Mouse (Mus musculus): ENCODE data around the gene Hpse. TPM values are rescaled to one million over a fixed set of nuclear protein-coding genes. Genes with fewer than 3 reads are reported as not detected.

Hpse gene
- polyA plus RNA-seq, 1 experiment from 2014 or later, result 1.5 TPM

GRCm38 (mm10) chr5:100728757-100729156 lies 9.2 kb upstream of the Hpse start:
- no peak overlapping the region for H3K27ac ChIP-seq (ENCODE audit: poor library complexity, severe bottlenecking)
- H3K36me3 ChIP-seq, result no peaks in the 10 kb centered on the region
- H3K4me2 ChIP-seq, result no peak overlapping the region
- ATAC-seq (ENCODE audit: insufficient number of reproducible peaks, low FRiP score), result no peak
- no peak overlapping the region for H3K4me3 ChIP-seq
- WGBS, result 81% methylated on average over 13 of the region's 13 CpGs
- no peak overlapping the region for H3K9ac ChIP-seq
- H3K4me1 ChIP-seq (replicated peaks), result no peaks in the 10 kb centered on the region
- H3K27me3 ChIP-seq (replicated peaks), result no peaks in the 10 kb centered on the region
- H3K9me3 ChIP-seq (replicated peaks), result 0 out of 2 replicates have a peak, but pooled peaks cover 4% of the 10 kb centered on the region

GRCm38 (mm10) chr5:100726001-100726400 lies 6.5 kb upstream of the Hpse start:
- H3K27ac ChIP-seq (ENCODE audit: poor library complexity, severe bottlenecking), result no peak overlapping the region
- WGBS, result 69% methylated on average over 4 of the region's 4 CpGs
- ATAC-seq (ENCODE audit: insufficient number of reproducible peaks, low FRiP score), result no peak
- no peak overlapping the region for H3K4me3 ChIP-seq
- H3K4me2 ChIP-seq, result no peak overlapping the region
- H3K36me3 ChIP-seq, result no peaks in the 10 kb centered on the region
- no peaks in the 10 kb centered on the region; the same call in 1 of the 2 replicates for H3K27me3 ChIP-seq (replicated peaks)
- H3K4me1 ChIP-seq (replicated peaks), result no peaks in the 10 kb centered on the region
- no peak overlapping the region for H3K9ac ChIP-seq
- 0 out of 2 replicates have a peak, but pooled peaks cover 4% of the 10 kb centered on the region for H3K9me3 ChIP-seq (replicated peaks)

- H3K27ac ChIP-seq (ENCODE audit: poor library complexity, severe bottlenecking), result no peak overlapping the region
- no peaks in the 10 kb centered on the region for H3K9me3 ChIP-seq (replicated peaks)
- ATAC-seq (ENCODE audit: insufficient number of reproducible peaks, low FRiP score), result no peak
- no peak overlapping the region for H3K4me3 ChIP-seq
- H3K4me1 ChIP-seq (replicated peaks), result peaks cover 3% of the 10 kb centered on the region; the same call in 1 of the 2 replicates
- H3K36me3 ChIP-seq, result no peaks in the 10 kb centered on the region
- 92% methylated on average over 15 of the region's 15 CpGs for WGBS
- no peak overlapping the region for H3K4me2 ChIP-seq
- no peak overlapping the region for H3K9ac ChIP-seq
- peaks cover 24% of the 10 kb centered on the region for H3K27me3 ChIP-seq (replicated peaks)
Measured at GRCm38 (mm10) chr5:100716762-100717161, 2.8 kb downstream of the Hpse start.

DNA sequence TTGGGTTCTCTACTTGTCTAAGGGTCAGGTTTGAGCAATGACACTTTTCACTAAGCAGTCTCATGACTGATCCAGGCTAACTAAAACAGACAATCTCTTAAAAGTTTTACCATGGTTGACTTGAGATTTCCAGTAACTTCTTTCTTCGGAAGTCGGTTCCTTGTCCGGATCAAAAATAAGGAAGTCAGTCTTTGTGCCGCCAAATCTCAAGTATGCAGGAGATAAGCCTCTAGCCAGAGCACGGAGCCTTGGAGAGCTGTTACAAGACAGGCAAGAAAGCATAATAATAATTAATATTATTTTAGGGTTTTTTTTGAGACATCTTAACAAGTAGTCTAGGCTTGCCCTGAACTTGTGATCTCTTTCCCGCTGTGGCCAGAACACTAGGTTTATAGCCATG lies 8.3 kb downstream of the Hpse start:
- no peaks in the 10 kb centered on the region for H3K27me3 ChIP-seq (replicated peaks)
- no peak overlapping the region for H3K27ac ChIP-seq (ENCODE audit: poor library complexity, severe bottlenecking)
- no peaks in the 10 kb centered on the region for H3K36me3 ChIP-seq
- no peak for ATAC-seq (ENCODE audit: insufficient number of reproducible peaks, low FRiP score)
- no peak overlapping the region for H3K9ac ChIP-seq
- peaks cover 14% of the 10 kb centered on the region for H3K4me1 ChIP-seq (replicated peaks)
- no peaks in the 10 kb centered on the region for H3K9me3 ChIP-seq (replicated peaks)
- WGBS, result 39% methylated on average over 6 of the region's 6 CpGs
- H3K4me2 ChIP-seq, result no peak overlapping the region
- H3K4me3 ChIP-seq, result no peak overlapping the region

DNA sequence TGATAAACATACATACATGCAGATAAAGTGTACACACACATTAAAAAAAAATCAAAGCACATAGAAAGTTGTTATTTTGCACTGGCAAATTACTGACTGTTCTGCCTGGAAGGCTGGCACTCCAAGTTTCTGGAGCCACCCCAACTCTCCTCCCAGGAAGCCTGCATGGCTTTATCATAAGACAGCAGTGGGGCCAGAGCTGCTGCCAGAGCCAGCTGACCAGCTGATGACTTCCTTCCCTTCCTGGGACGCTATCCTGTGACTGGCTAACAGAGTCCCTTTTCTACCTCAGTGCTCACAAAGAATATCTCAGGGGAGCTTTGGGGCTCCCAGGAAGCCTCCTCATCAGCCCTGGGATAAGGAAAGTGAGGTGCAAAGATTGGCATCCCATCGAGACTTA lies 9.5 kb downstream of the Hpse start:
- no peak for ATAC-seq (ENCODE audit: insufficient number of reproducible peaks, low FRiP score)
- Histone ChIP-seq H3K4me3 (no peak overlapping the region), H3K36me3 (no peaks in the 10 kb centered on the region), H3K27ac (ENCODE audit: poor library complexity, severe bottlenecking) (no peak overlapping the region), H3K4me1 (replicated peaks) (peaks cover 14% of the 10 kb centered on the region), H3K27me3 (replicated peaks) (no peaks in the 10 kb centered on the region), H3K9me3 (replicated peaks) (no peaks in the 10 kb centered on the region), H3K9ac (no peak overlapping the region), H3K4me2 (no peak overlapping the region)
- WGBS, result 36% methylated on average over 2 of the region's 2 CpGs

DNA sequence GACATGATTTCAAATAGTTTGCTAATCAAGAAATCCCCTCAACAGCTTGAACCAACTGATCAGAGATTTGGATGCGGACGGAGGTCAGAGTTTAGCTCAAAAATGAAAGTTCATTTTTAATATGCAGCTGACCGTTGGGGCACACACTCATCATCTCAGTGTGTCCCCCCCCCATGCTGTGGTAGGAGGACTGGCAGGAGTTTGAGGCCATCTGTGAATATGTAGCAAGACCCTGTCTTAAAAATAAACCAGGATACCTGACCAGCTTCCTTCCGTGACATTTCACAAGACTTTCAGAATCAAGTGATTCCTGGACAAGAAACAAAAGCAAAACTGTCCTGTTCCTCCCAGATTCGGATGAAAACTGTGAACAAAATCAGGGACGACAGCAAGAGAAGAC lies 10.5 kb downstream of the Hpse start:
- no peak overlapping the region for H3K9ac ChIP-seq
- ATAC-seq (ENCODE audit: insufficient number of reproducible peaks, low FRiP score), result no peak
- H3K4me3 ChIP-seq, result no peak overlapping the region
- 81% methylated on average over 6 of the region's 6 CpGs for WGBS
- 0 out of 2 replicates have a peak, but pooled peaks cover 2% of the 10 kb centered on the region for H3K9me3 ChIP-seq (replicated peaks)
- no peak overlapping the region for H3K4me2 ChIP-seq
- peaks cover 14% of the 10 kb centered on the region for H3K4me1 ChIP-seq (replicated peaks)
- H3K27me3 ChIP-seq (replicated peaks), result no peaks in the 10 kb centered on the region
- no peaks in the 10 kb centered on the region for H3K36me3 ChIP-seq
- no peak overlapping the region for H3K27ac ChIP-seq (ENCODE audit: poor library complexity, severe bottlenecking)

DNA sequence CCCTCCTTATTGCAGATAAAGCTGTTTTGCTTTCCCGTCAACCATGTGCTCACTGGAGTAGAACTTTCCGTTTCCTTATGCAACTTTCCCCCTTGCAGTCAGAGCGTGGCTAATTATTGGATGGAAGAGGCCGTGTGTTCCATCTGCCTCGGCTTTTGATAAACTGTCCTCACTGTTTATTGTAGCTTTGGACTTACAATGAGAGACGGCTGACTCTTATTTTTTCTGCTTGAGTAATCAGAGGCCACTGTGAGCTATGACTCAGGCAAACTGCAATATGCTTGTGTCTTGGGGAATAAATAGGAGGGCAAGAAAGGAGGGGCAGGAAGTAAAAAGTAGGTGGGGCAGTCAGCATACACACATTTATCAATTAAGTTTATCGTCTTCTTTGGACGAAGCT lies 12.8 kb downstream of the Hpse start:
- Histone ChIP-seq H3K4me2 (no peak overlapping the region), H3K9me3 (replicated peaks) (0 out of 2 replicates have a peak, but pooled peaks cover 8% of the 10 kb centered on the region), H3K27ac (ENCODE audit: poor library complexity, severe bottlenecking) (no peak overlapping the region), H3K4me1 (replicated peaks) (peaks cover 14% of the 10 kb centered on the region), H3K4me3 (no peak overlapping the region), H3K36me3 (no peaks in the 10 kb centered on the region), H3K9ac (no peak overlapping the region), H3K27me3 (replicated peaks) (no peaks in the 10 kb centered on the region)
- 61% methylated on average over 8 of the region's 8 CpGs for WGBS
- no peak for ATAC-seq (ENCODE audit: insufficient number of reproducible peaks, low FRiP score)

- H3K4me3 ChIP-seq, result no peak overlapping the region
- H3K27me3 ChIP-seq (replicated peaks), result no peaks in the 10 kb centered on the region
- H3K9me3 ChIP-seq (replicated peaks), result 0 out of 2 replicates have a peak, but pooled peaks cover 8% of the 10 kb centered on the region
- H3K36me3 ChIP-seq, result no peaks in the 10 kb centered on the region
- H3K4me2 ChIP-seq, result no peak overlapping the region
- ATAC-seq (ENCODE audit: insufficient number of reproducible peaks, low FRiP score), result no peak
- 88% methylated on average over 2 of the region's 2 CpGs for WGBS
- H3K27ac ChIP-seq (ENCODE audit: poor library complexity, severe bottlenecking), result no peak overlapping the region
- H3K9ac ChIP-seq, result no peak overlapping the region
- no peaks in the 10 kb centered on the region for H3K4me1 ChIP-seq (replicated peaks)
Measured at GRCm38 (mm10) chr5:100704272-100704671, 15.2 kb downstream of the Hpse start.

- no peaks in the 10 kb centered on the region for H3K36me3 ChIP-seq
- no peak overlapping the region for H3K4me3 ChIP-seq
- H3K4me2 ChIP-seq, result no peak overlapping the region
- no peak overlapping the region for H3K9ac ChIP-seq
- no peak for ATAC-seq (ENCODE audit: insufficient number of reproducible peaks, low FRiP score)
- no peak overlapping the region for H3K27ac ChIP-seq (ENCODE audit: poor library complexity, severe bottlenecking)
- 0 out of 2 replicates have a peak, but pooled peaks cover 8% of the 10 kb centered on the region for H3K9me3 ChIP-seq (replicated peaks)
- H3K4me1 ChIP-seq (replicated peaks), result no peaks in the 10 kb centered on the region
- H3K27me3 ChIP-seq (replicated peaks), result no peaks in the 10 kb centered on the region
- WGBS, result 84% methylated on average over 3 of the region's 3 CpGs
Measured at GRCm38 (mm10) chr5:100702325-100702724, 17.2 kb downstream of the Hpse start.

DNA sequence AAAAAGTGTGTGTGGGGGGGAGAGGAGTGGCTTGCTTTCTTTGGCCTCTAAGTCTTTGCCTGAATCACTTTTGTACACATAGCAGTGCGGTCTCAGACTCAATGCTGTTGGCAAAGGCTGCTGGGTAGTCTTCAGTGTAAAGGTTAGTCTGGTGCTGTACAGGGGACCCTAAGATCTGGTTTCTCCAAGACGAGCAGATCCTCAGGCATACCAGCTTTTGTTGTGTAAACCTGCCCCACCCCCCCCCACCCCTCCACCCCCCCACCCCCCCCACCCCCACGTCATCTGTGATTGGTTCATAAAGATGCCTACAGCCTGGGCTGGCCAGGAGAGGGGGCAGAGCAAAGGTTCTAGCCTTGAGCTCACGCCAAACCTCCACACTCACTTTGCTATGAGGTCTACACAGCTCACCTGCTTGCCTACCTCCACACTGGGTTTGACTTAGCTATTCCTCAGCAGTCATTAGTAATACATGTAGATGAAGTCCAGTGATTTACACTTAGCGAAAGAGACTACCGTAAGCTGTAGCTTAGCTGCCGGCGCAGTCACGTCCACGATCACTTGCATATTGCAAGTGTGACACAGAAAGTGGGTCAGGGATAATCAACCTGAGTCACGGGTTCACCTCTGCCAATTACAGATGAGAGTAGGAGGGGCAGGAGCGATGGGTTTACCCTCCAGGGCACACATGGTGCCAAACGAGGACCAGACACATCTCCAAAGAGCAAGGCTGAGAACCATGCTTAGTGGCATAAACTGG lies 18.5 kb downstream of the Hpse start:
- Histone ChIP-seq H3K4me2 (no peak overlapping the region), H3K4me3 (no peak overlapping the region), H3K4me1 (replicated peaks) (no peaks in the 10 kb centered on the region), H3K27me3 (replicated peaks) (no peaks in the 10 kb centered on the region), H3K27ac (ENCODE audit: poor library complexity, severe bottlenecking) (no peak overlapping the region), H3K9me3 (replicated peaks) (0 out of 2 replicates have a peak, but pooled peaks cover 8% of the 10 kb centered on the region), H3K36me3 (no peaks in the 10 kb centered on the region), H3K9ac (no peak overlapping the region)
- no peak for ATAC-seq (ENCODE audit: insufficient number of reproducible peaks, low FRiP score)
- 82% methylated on average over 13 of the region's 13 CpGs for WGBS

- Histone ChIP-seq H3K4me1 (replicated peaks) (no peaks in the 10 kb centered on the region), H3K36me3 (no peaks in the 10 kb centered on the region), H3K9me3 (replicated peaks) (0 out of 2 replicates have a peak, but pooled peaks cover 5% of the 10 kb centered on the region), H3K4me3 (no peak overlapping the region), H3K4me2 (no peak overlapping the region), H3K27ac (ENCODE audit: poor library complexity, severe bottlenecking) (no peak overlapping the region), H3K27me3 (replicated peaks) (no peaks in the 10 kb centered on the region), H3K9ac (no peak overlapping the region)
- no peak for ATAC-seq (ENCODE audit: insufficient number of reproducible peaks, low FRiP score)
- WGBS, result 19% methylated on average over 2 of the region's 2 CpGs
Measured at GRCm38 (mm10) chr5:100697886-100698285, 21.6 kb downstream of the Hpse start.

Data from heart, embryonic 12.5 days (tissue).